Comparison of ENCODE assay signal across 10 mouse cellular contexts in the genomic region with DNA sequence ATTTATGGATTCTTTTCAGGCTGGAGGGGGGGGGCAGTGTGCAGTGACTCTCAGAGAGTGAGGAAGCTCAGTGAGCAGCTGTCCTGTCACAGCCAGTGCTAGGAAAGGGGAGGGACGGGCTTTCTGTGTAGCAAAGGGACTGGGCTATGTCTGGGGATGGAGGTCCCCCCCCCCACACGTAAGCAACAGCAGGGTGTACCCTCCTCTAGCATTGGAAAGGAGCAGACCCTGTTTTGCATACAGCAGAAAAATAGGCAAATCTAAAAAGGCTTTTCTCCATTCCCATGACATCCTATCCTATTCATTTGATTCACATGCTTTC.
A peak's percentile ranks its signal among the peaks of the same experiment; 100 is the strongest.
DNase-seq lines count a peak whose midpoint lies in the region; ATAC-seq and TF ChIP-seq lines count a peak whose summit lies in the region.
"Had no signal": no experiment of that assay in that cellular context is flagged by ENCODE, and none has a peak within 500 bp of the region (broad histone marks: within the 10 kb centered on the region; RNA-seq: fewer than 3 reads in every experiment).

No protein-coding gene starts in this region.

- no peaks in the 10 kb centered on the region for H3K27me3 ChIP-seq in kidney, embryonic 15.5 days
- H3K27me3 ChIP-seq in intestine, embryonic 15.5 days (replicated peaks), result no peaks in the 10 kb centered on the region
- H3K27me3 ChIP-seq in stomach, postnatal 0 days (ENCODE audit: control insufficient read depth, insufficient read depth, low read length), result no peaks in the 10 kb centered on the region

- 45% methylated on average over 2 of the region's 2 CpGs for WGBS in kidney, embryonic 15.5 days
- 22% methylated on average over 2 of the region's 2 CpGs for WGBS in intestine, embryonic 15.5 days
- WGBS in stomach, postnatal 0 days, result 29% methylated on average over 2 of the region's 2 CpGs

- no peak for DNase-seq in kidney, adult 11 months
- peak; percentile 26 for DNase-seq in retina, embryonic 14.5 days (ENCODE audit: low spot score)
- DNase-seq in retina, postnatal 1 day, result no peak
- DNase-seq in stomach, postnatal 0 days (ENCODE audit: low spot score), result no peak
- DNase-seq in layer of hippocampus, adult 2 months (ENCODE audit: low spot score in 2 of 2), result no peak
- no peak for DNase-seq in layer of hippocampus, adult 8-10 months (ENCODE audit: low spot score in 2 of 2)
- DNase-seq: thymus, postnatal 4 days had no signal

- TF ChIP-seq EP300 in stomach, postnatal 0 days (optimal IDR thresholded peaks at IDR 0.05), result no peak

- no peak overlapping the region for H3K9ac ChIP-seq in kidney, embryonic 15.5 days
- H3K9ac ChIP-seq in intestine, embryonic 15.5 days, result no peak overlapping the region
- no peak overlapping the region for H3K9ac ChIP-seq in stomach, postnatal 0 days (ENCODE audit: low read length)

- no peaks in the 10 kb centered on the region for H3K36me3 ChIP-seq in kidney, embryonic 15.5 days
- H3K36me3 ChIP-seq in intestine, embryonic 15.5 days, result no peaks in the 10 kb centered on the region
- H3K36me3 ChIP-seq in stomach, postnatal 0 days (ENCODE audit: control insufficient read depth, insufficient read depth, low read length), result no peaks in the 10 kb centered on the region

- no peak overlapping the region for H3K4me3 ChIP-seq in kidney, embryonic 15.5 days (replicated peaks)
- H3K4me3 ChIP-seq in intestine, embryonic 15.5 days (replicated peaks), result no peak overlapping the region
- H3K4me3 ChIP-seq in stomach, postnatal 0 days (ENCODE audit: low read depth, low read length), result no peak overlapping the region
- no peak overlapping the region for H3K4me3 ChIP-seq in layer of hippocampus, adult 2 months

- 0 out of 2 replicates have a peak overlapping the region, but pooled peaks have one; percentile 5 for H3K4me2 ChIP-seq in kidney, embryonic 15.5 days
- 0 out of 2 replicates have a peak overlapping the region, but pooled peaks have one; percentile 5 for H3K4me2 ChIP-seq in intestine, embryonic 15.5 days (replicated peaks)
- H3K4me2 ChIP-seq in stomach, postnatal 0 days (replicated peaks; ENCODE audit: low read depth), result 0 out of 2 replicates have a peak overlapping the region, but pooled peaks have one; percentile 11

- peak overlapping the region; percentile 10; the same call in 1 of the 2 replicates for H3K27ac ChIP-seq in kidney, embryonic 15.5 days
- H3K27ac ChIP-seq in intestine, embryonic 15.5 days, result peak overlapping the region; percentile 11; the same call in 1 of the 2 replicates
- H3K27ac ChIP-seq in stomach, postnatal 0 days (replicated peaks), result no peak overlapping the region
- no peak overlapping the region for H3K27ac ChIP-seq in layer of hippocampus, adult 2 months
- H3K27ac ChIP-seq: kidney, postnatal 0 days had no signal

- TF ChIP-seq CTCF in stomach, postnatal 0 days (IDR thresholded peaks at IDR 0.05; ENCODE audit: low read depth), result no peak
- no peak for TF ChIP-seq CTCF in layer of hippocampus, adult 2 months (conservative IDR thresholded peaks at IDR 0.05)

- peaks cover 8% of the 10 kb centered on the region; the same call in 1 of the 2 replicates for H3K4me1 ChIP-seq in kidney, embryonic 15.5 days
- H3K4me1 ChIP-seq in intestine, embryonic 15.5 days (replicated peaks), result 0 out of 2 replicates have a peak, but pooled peaks cover 2% of the 10 kb centered on the region
- no peaks in the 10 kb centered on the region for H3K4me1 ChIP-seq in stomach, postnatal 0 days (replicated peaks; ENCODE audit: control insufficient read depth, insufficient read depth)

- 0 out of 2 replicates have a peak, but pooled peaks have one; percentile 56 for ATAC-seq in kidney, embryonic 15.5 days (replicated peaks; ENCODE audit: low FRiP score)
- ATAC-seq in intestine, embryonic 15.5 days, result peak; percentile 51
- no peak for ATAC-seq in stomach, postnatal 0 days (ENCODE audit: low FRiP score, low TSS enrichment)

- no peaks in the 10 kb centered on the region for H3K9me3 ChIP-seq in kidney, embryonic 15.5 days (replicated peaks)
- no peaks in the 10 kb centered on the region for H3K9me3 ChIP-seq in intestine, embryonic 15.5 days
- no peaks in the 10 kb centered on the region for H3K9me3 ChIP-seq in stomach, postnatal 0 days (ENCODE audit: control insufficient read depth, low read length)

Comparison
In these comparisons a context has a peak if more than half of its experiments do, and no peak if none do; other contexts are left out.
1. H3K27ac ChIP-seq: peak in kidney, embryonic 15.5 days (single experiment) and intestine, embryonic 15.5 days (single experiment); none in stomach, postnatal 0 days (single experiment) and layer of hippocampus, adult 2 months (single experiment).
2. Peak in every context shown above with its lines, with median percentiles within 50 percentile points of each other: H3K4me2 ChIP-seq.